Mouse (Mus musculus) kidney, adult 2 months (tissue): ENCODE measurements around the gene Skp1a. TPM values are rescaled to one million over a fixed set of nuclear protein-coding genes. Genes with fewer than 3 reads are reported as not detected.

ENCODE experiments used
- DNase-seq: peaks from one replicate; pipeline ENCODE4 v3.0.0; 2021
- H3K27ac ChIP-seq: fragments of 200-500 bp; 2 replicates; pipeline ENCODE4 v1.5.1; 2012; ENCODE audit warnings: low read depth, low read length, control low read depth, inconsistent platforms; ENCODE audit not compliant: insufficient read depth
- H3K27me3 ChIP-seq: fragments of 200-500 bp; replicated peaks from 2 replicates; pipeline ENCODE4 v1.6.1; 2012; ENCODE audit warnings: mild to moderate bottlenecking, moderate library complexity, low read length, inconsistent platforms; ENCODE audit not compliant: control insufficient read depth, insufficient read depth
- H3K36me3 ChIP-seq: fragments of 200-500 bp; 2 replicates; pipeline ENCODE4 v1.6.1; 2012; ENCODE audit warnings: mild to moderate bottlenecking, moderate library complexity, low read length, inconsistent platforms; ENCODE audit not compliant: control insufficient read depth, insufficient read depth
- H3K4me1 ChIP-seq: fragments of 200-500 bp; 2 replicates; pipeline ENCODE4 v1.6.1; 2011; ENCODE audit warnings: low read length; ENCODE audit not compliant: control insufficient read depth, insufficient read depth
- H3K4me3 ChIP-seq: fragments of 200-500 bp; 2 replicates; pipeline ENCODE4 v1.5.1; 2011; ENCODE audit warnings: mild to moderate bottlenecking, low read depth, low read length, control low read depth; ENCODE audit not compliant: insufficient read depth
- CTCF ChIP-seq: fragments of 200-500 bp; conservative IDR thresholded peaks from 2 replicates; pipeline ENCODE4 v1.5.1; 2011; ENCODE audit warnings: low read depth, mild to moderate bottlenecking, control low read depth, low read length, moderate library complexity, mixed read lengths; ENCODE audit not compliant: insufficient read depth, insufficient read length
- POLR2A ChIP-seq: fragments of 200-500 bp; IDR thresholded peaks from one replicate; pipeline ENCODE4 v1.6.1; 2011; ENCODE audit warnings: low read depth, low read length, control low read depth
- WGBS: fragments of 180-500 bp; shearing (Covaris S2); methylation state at CpG from one replicate; pipeline ENCODE4 v1.1.7; 2018; 5-methylcytosine and 5-hydroxymethylcytosine counted together
- polyA plus RNA-seq: library from polyadenylated mRNA; depleted of rRNA; stranded (reverse); fragments of >200 nt; gene quantifications from 2 replicates; pipeline ENCODE4 v1.2.3, GENCODE M21; 2012

Skp1a gene
- polyA plus RNA-seq, 1 experiment, result 68.9 TPM

GRCm38 (mm10) chr11:52277433-52278150, 45.8 kb downstream of the Skp1a start:
- Histone ChIP-seq H3K4me3 (no peak overlapping the region), H3K36me3 (no peaks in the 10 kb centered on the region)
- 93% methylated on average over 6 of the region's 6 CpGs for WGBS

GRCm38 (mm10) chr11:52278164-52278563, 46.4 kb downstream of the Skp1a start:
- 99% methylated on average over 3 of the region's 3 CpGs for WGBS
- Histone ChIP-seq H3K27me3 (no peaks in the 10 kb centered on the region), H3K4me3 (no peak overlapping the region), H3K4me1 (no peaks in the 10 kb centered on the region), H3K36me3 (no peaks in the 10 kb centered on the region), H3K27ac (no peak overlapping the region)
- no peak for DNase-seq
- TF ChIP-seq POLR2A (no peak), CTCF (no peak)

More at GRCm38 (mm10) chr11:52277433-52278150, 45.8 kb downstream of the Skp1a start:
- no peaks in the 10 kb centered on the region for H3K4me1 ChIP-seq
- H3K27me3 ChIP-seq, result no peaks in the 10 kb centered on the region
- H3K27ac ChIP-seq, result no peak overlapping the region
- no peak for DNase-seq
- TF ChIP-seq CTCF (no peak), POLR2A (no peak)

GRCm38 (mm10) chr11:52278991-52279390, 47.2 kb downstream of the Skp1a start:
- no peaks in the 10 kb centered on the region for H3K36me3 ChIP-seq
- DNase-seq, result no peak
- no peak overlapping the region for H3K27ac ChIP-seq
- 98% methylated on average over 6 of the region's 6 CpGs for WGBS
- no peak for TF ChIP-seq POLR2A
- no peak for TF ChIP-seq CTCF
- no peaks in the 10 kb centered on the region; the same call in 1 of the 2 replicates for H3K4me1 ChIP-seq
- no peaks in the 10 kb centered on the region for H3K27me3 ChIP-seq
- no peak overlapping the region for H3K4me3 ChIP-seq

GRCm38 (mm10) chr11:52279611-52280145, 47.9 kb downstream of the Skp1a start:
- H3K36me3 ChIP-seq, result no peaks in the 10 kb centered on the region
- H3K27ac ChIP-seq, result no peak overlapping the region
- no peaks in the 10 kb centered on the region; the same call in 1 of the 2 replicates for H3K4me1 ChIP-seq
- TF ChIP-seq CTCF (no peak), POLR2A (no peak)
- 96% methylated on average over 8 of the region's 8 CpGs for WGBS
- no peak overlapping the region for H3K4me3 ChIP-seq
- no peaks in the 10 kb centered on the region for H3K27me3 ChIP-seq
- no peak for DNase-seq

GRCm38 (mm10) chr11:52280566-52281455, 49.0 kb downstream of the Skp1a start:
- H3K4me3 ChIP-seq, result no peak overlapping the region
- TF ChIP-seq CTCF (no peak), POLR2A (no peak)
- H3K27me3 ChIP-seq, result no peaks in the 10 kb centered on the region
- H3K27ac ChIP-seq, result no peak overlapping the region
- no peaks in the 10 kb centered on the region; the same call in 1 of the 2 replicates for H3K4me1 ChIP-seq
- DNase-seq, result no peak
- WGBS, result 96% methylated on average over 11 of the region's 11 CpGs
- no peaks in the 10 kb centered on the region for H3K36me3 ChIP-seq

GRCm38 (mm10) chr11:52281568-52282328, 50.0 kb downstream of the Skp1a start:
- no peak overlapping the region for H3K27ac ChIP-seq
- TF ChIP-seq POLR2A (no peak), CTCF (no peak)
- H3K4me3 ChIP-seq, result no peak overlapping the region
- WGBS, result 76% methylated on average over 19 of the region's 19 CpGs
- no peaks in the 10 kb centered on the region for H3K27me3 ChIP-seq
- no peaks in the 10 kb centered on the region; the same call in 1 of the 2 replicates for H3K4me1 ChIP-seq
- H3K36me3 ChIP-seq, result no peaks in the 10 kb centered on the region
- DNase-seq, result no peak

GRCm38 (mm10) chr11:52282420-52282773, 50.6 kb downstream of the Skp1a start:
- WGBS, result 5% methylated on average over 19 of the region's 19 CpGs
- no peak for TF ChIP-seq CTCF
- TF ChIP-seq POLR2A, result no peak
- no peak overlapping the region for H3K27ac ChIP-seq
- no peak for DNase-seq
- no peaks in the 10 kb centered on the region for H3K27me3 ChIP-seq
- H3K36me3 ChIP-seq, result no peaks in the 10 kb centered on the region
- peak overlapping the region; percentile 58 for H3K4me3 ChIP-seq
- H3K4me1 ChIP-seq, result no peaks in the 10 kb centered on the region; the same call in 1 of the 2 replicates
